Mouse (Mus musculus) embryonic facial prominence, embryonic 14.5 days (tissue): Measurements from ENCODE around the gene Pkp3. TPM values are rescaled to one million over a fixed set of nuclear protein-coding genes. Genes with fewer than 3 reads are reported as not detected.

Source experiments
- ATAC-seq: fragments of 200-750 bp; cut with Nextera tagmentation; 2 replicates; pipeline ENCODE4 v1.8.0; 2017; ENCODE audit warnings: low read depth, moderate number of reproducible peaks, moderate TSS enrichment
- DNase-seq: peaks from one replicate; pipeline ENCODE4 v3.0.0-alpha.2; 2015; ENCODE audit warnings: low spot score
- H3K27ac ChIP-seq: fragments of 300-500 bp; sonication (generic); replicated peaks from 2 replicates; pipeline ENCODE4 v1.5.1; 2014; ENCODE audit warnings: low read depth, mild to moderate bottlenecking, low read length, moderate library complexity
- H3K27me3 ChIP-seq: fragments of 300-500 bp; sonication (generic); replicated peaks from 2 replicates; pipeline ENCODE4 v1.6.1; 2014; ENCODE audit warnings: low read length; ENCODE audit not compliant: control insufficient read depth, insufficient read depth
- H3K36me3 ChIP-seq: fragments of 300-500 bp; sonication (generic); 2 replicates; pipeline ENCODE4 v1.6.1; 2014; ENCODE audit warnings: low read length, mixed read lengths; ENCODE audit not compliant: control insufficient read depth, insufficient read depth
- H3K4me1 ChIP-seq: fragments of 300-500 bp; sonication (generic); 2 replicates; pipeline ENCODE4 v1.6.1; 2014; ENCODE audit warnings: antibody characterized with exemption, low read length; ENCODE audit not compliant: control insufficient read depth, insufficient read depth
- H3K4me2 ChIP-seq: fragments of 300-500 bp; sonication (generic); 2 replicates; pipeline ENCODE4 v1.6.1; 2014; ENCODE audit warnings: low read depth, mild to moderate bottlenecking, low read length, moderate library complexity, mixed read lengths
- H3K4me3 ChIP-seq: fragments of 300-500 bp; sonication (generic); 2 replicates; pipeline ENCODE4 v1.5.1; 2014; ENCODE audit warnings: low read depth, mild to moderate bottlenecking, low read length
- H3K9ac ChIP-seq: fragments of 300-500 bp; sonication (generic); 2 replicates; pipeline ENCODE4 v1.6.1; 2014; ENCODE audit warnings: low read depth, mild to moderate bottlenecking, low read length, moderate library complexity, mixed read lengths
- H3K9me3 ChIP-seq: fragments of 300-500 bp; sonication (generic); 2 replicates; pipeline ENCODE4 v1.6.1; 2016; ENCODE audit warnings: low read length; ENCODE audit not compliant: control insufficient read depth
- WGBS: fragments of 180-500 bp; shearing (Covaris S2); extraction: QIAGEN DNeasy Blood & Tissue Kit; methylation state at CpG from one replicate; pipeline ENCODE4 v1.1.7; 2014; 5-methylcytosine and 5-hydroxymethylcytosine counted together
- polyA plus RNA-seq: library from polyadenylated mRNA; unstranded; fragments of >200 nt; fragmentation: Nextera tagmentation; extraction: Ambion mirVana; gene quantifications from 2 replicates; pipeline ENCODE4 v1.2.1, GENCODE M21; 2014

Pkp3 gene
- polyA plus RNA-seq, 1 experiment from 2014 or later: 30.0 TPM

DNA sequence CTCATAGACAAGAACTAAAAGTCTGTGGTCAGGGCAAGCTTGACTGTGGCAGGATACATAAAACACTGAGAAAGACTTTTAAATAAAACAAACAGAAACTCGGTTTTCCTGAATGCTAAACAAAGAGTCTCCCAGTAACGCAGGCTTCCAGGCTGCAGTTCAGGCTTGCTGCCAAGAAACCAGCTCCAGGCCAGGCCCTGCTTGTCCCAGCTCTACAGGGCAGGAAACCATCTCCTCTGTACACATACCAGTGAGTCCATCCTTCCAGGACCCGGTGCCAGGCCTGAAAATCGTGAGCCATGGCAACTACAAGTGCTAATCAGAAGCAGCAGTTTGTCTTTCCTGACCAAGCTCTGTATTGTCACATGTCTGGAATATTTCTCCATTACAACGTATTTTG is 36.4 kb upstream of the Pkp3 start:
- 9% methylated on average over 5 of the region's 5 CpGs for WGBS
- Histone ChIP-seq H3K4me2 (peak overlapping the region; percentile 33), H3K4me1 (peaks cover 8% of the 10 kb centered on the region), H3K36me3 (no peaks in the 10 kb centered on the region), H3K27me3 (no peaks in the 10 kb centered on the region), H3K27ac (peak overlapping the region; percentile 94), H3K9me3 (no peaks in the 10 kb centered on the region), H3K4me3 (no peak overlapping the region), H3K9ac (0 out of 2 replicates have a peak overlapping the region, but pooled peaks have one; percentile 27)
- DNase-seq (peak; percentile 94), ATAC-seq (peak; percentile 79)

- peak; percentile 51; the same call in 1 of the 2 replicates for ATAC-seq
- peak; percentile 48 for DNase-seq
- Histone ChIP-seq H3K36me3 (no peaks in the 10 kb centered on the region), H3K9ac (no peak overlapping the region), H3K27me3 (no peaks in the 10 kb centered on the region), H3K4me1 (peaks cover 16% of the 10 kb centered on the region), H3K9me3 (no peaks in the 10 kb centered on the region), H3K4me3 (no peak overlapping the region), H3K27ac (peak overlapping the region; percentile 68), H3K4me2 (no peak overlapping the region)
- 26% methylated on average over 4 of the region's 4 CpGs for WGBS
Observed at GRCm38 (mm10) chr7:141042539-141042938, 35.5 kb upstream of the Pkp3 start.

GRCm38 (mm10) chr7:141046931-141047580 is 31.0 kb upstream of the Pkp3 start:
- peak overlapping the region; percentile 6; the same call in 1 of the 2 replicates for H3K4me3 ChIP-seq
- DNase-seq (peak; percentile 41), ATAC-seq (no peak)
- WGBS: 53% methylated on average over 6 of the region's 6 CpGs
- no peaks in the 10 kb centered on the region for H3K36me3 ChIP-seq
- 0 out of 2 replicates have a peak overlapping the region, but pooled peaks have one; percentile 38 for H3K9ac ChIP-seq
- H3K27me3 ChIP-seq: no peaks in the 10 kb centered on the region
- H3K4me1 ChIP-seq: peaks cover 11% of the 10 kb centered on the region
- peak overlapping the region; percentile 61 for H3K4me2 ChIP-seq
- peak overlapping the region; percentile 84 for H3K27ac ChIP-seq
- 0 out of 2 replicates have a peak, but pooled peaks cover 3% of the 10 kb centered on the region for H3K9me3 ChIP-seq

- H3K4me1 ChIP-seq: peaks cover 11% of the 10 kb centered on the region
- 0 out of 2 replicates have a peak, but pooled peaks cover 3% of the 10 kb centered on the region for H3K9me3 ChIP-seq
- DNase-seq (peak; percentile 93), ATAC-seq (peak; percentile 86)
- H3K9ac ChIP-seq: peak overlapping the region; percentile 41
- H3K4me3 ChIP-seq: peak overlapping the region; percentile 20
- H3K36me3 ChIP-seq: no peaks in the 10 kb centered on the region
- H3K4me2 ChIP-seq: peak overlapping the region; percentile 61
- peak overlapping the region; percentile 84 for H3K27ac ChIP-seq
- H3K27me3 ChIP-seq: no peaks in the 10 kb centered on the region
- whole genome bisulfite sequencing: 7% methylated on average over 14 of the region's 19 CpGs
Observed at GRCm38 (mm10) chr7:141047581-141048225, 30.3 kb upstream of the Pkp3 start.

- Histone ChIP-seq H3K27me3 (no peaks in the 10 kb centered on the region), H3K4me3 (peak overlapping the region; percentile 20), H3K36me3 (no peaks in the 10 kb centered on the region), H3K27ac (peak overlapping the region; percentile 84), H3K4me1 (peaks cover 11% of the 10 kb centered on the region), H3K4me2 (peak overlapping the region; percentile 61), H3K9me3 (0 out of 2 replicates have a peak, but pooled peaks cover 3% of the 10 kb centered on the region), H3K9ac (peak overlapping the region; percentile 41)
- peak; percentile 95 for DNase-seq
- peak; percentile 94 for ATAC-seq
- WGBS: 9% methylated on average over 21 of the region's 21 CpGs
Observed at GRCm38 (mm10) chr7:141048226-141049218, 29.5 kb upstream of the Pkp3 start.

- Histone ChIP-seq H3K4me2 (no peak overlapping the region), H3K4me1 (peaks cover 11% of the 10 kb centered on the region), H3K36me3 (no peaks in the 10 kb centered on the region), H3K4me3 (no peak overlapping the region), H3K9me3 (0 out of 2 replicates have a peak, but pooled peaks cover 3% of the 10 kb centered on the region), H3K27me3 (no peaks in the 10 kb centered on the region), H3K9ac (no peak overlapping the region), H3K27ac (no peak overlapping the region)
- ATAC-seq (no peak), DNase-seq (no peak)
- WGBS: 80% methylated on average over 2 of the region's 2 CpGs
Observed at GRCm38 (mm10) chr7:141049326-141049725, 28.7 kb upstream of the Pkp3 start.

DNA sequence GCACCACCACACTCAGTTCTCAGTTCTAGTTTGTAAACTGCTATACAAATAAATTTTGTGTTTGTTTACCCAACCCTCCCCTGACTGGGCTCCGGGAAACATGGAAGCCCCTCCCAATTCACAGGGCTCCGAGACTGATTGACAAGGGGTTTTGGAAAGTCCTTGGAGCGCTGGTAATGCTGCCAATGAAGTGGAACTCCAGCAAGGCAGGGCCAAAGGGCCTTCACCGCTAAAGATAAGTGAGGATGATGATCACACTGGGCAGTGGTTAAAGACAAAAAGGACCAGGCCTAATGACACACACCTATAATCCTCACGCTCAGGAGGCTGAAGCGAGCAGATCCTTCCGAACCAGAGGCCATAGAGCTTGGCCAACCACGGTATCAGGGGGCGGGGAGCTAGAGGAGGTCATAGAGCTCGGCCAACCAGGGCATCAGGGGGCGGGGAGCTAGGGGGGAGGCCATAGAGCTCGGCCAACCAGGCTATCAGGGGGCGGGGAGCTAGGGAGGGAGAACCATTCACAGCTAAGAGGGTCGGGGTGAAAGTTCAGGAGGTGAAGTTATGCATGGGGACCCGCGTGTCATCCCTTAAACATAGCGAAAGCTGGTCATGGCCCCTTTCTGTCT is 26.8 kb upstream of the Pkp3 start:
- H3K36me3 ChIP-seq: no peaks in the 10 kb centered on the region
- no peak overlapping the region for H3K4me3 ChIP-seq
- no peak for ATAC-seq
- WGBS: 73% methylated on average over 17 of the region's 17 CpGs
- no peak overlapping the region for H3K4me2 ChIP-seq
- H3K4me1 ChIP-seq: peaks cover 11% of the 10 kb centered on the region
- no peak overlapping the region for H3K27ac ChIP-seq
- no peak for DNase-seq
- H3K9me3 ChIP-seq: 0 out of 2 replicates have a peak, but pooled peaks cover 3% of the 10 kb centered on the region
- no peak overlapping the region for H3K9ac ChIP-seq
- H3K27me3 ChIP-seq: no peaks in the 10 kb centered on the region

DNA sequence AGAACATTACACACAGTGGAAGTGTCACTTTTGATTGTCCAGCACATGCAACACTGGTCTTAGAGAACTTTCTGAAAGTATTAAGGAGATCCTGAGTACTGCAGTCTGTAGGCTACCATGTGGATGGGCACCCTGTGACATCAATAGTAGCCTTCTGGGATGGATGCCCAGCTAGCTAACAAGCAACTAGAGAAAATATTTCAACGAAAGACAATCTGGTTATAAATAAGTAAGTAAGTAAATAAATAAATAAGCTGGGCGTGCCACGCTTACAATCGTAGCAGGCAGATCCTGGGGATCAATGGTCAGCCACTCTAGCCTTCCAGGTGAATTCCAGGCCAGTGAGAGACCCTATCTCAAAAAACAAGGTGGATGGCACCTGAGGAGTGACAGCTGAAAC is 26.0 kb upstream of the Pkp3 start:
- Histone ChIP-seq H3K27ac (no peak overlapping the region), H3K9me3 (0 out of 2 replicates have a peak, but pooled peaks cover 3% of the 10 kb centered on the region), H3K27me3 (no peaks in the 10 kb centered on the region), H3K4me1 (peaks cover 5% of the 10 kb centered on the region), H3K4me3 (no peak overlapping the region), H3K4me2 (no peak overlapping the region), H3K36me3 (no peaks in the 10 kb centered on the region), H3K9ac (no peak overlapping the region)
- ATAC-seq (no peak), DNase-seq (no peak)
- 93% methylated on average over 4 of the region's 4 CpGs for WGBS
